Comparison of ENCODE assay signal across 8 mouse cellular contexts in the genomic region with DNA sequence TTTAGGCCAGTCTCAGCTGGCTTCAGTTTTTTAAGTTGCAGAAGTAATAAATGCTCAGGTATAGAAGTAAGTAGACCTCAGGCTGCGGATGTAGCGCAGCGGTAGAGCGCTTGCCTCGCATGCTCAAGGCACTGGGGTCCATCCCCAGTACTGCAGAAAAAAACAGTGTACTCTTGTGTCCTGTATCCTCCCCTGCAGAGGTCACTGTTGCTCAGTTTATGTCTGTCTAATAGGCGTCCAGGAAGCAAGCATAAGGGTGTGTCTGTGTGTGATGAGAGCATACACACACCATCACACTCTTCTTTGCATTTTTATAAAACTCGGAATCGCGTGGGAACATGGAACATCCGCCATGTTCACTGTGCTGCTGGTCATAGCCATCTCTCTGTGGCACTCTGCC. TPM values are rescaled to one million over a fixed set of nuclear protein-coding genes. Genes with fewer than 3 reads are reported as not detected.
A peak's percentile ranks its signal among the peaks of the same experiment; 100 is the strongest.
DNase-seq lines count a peak whose midpoint lies in the region; TF ChIP-seq lines count a peak whose summit lies in the region.

No protein-coding gene starts in this region.

- no peak for TF ChIP-seq POLR2A in heart, adult 2 months (IDR thresholded peaks at IDR 0.05; ENCODE audit: insufficient read depth, low read depth, low read length)
- TF ChIP-seq POLR2A in bone marrow, adult 2 months (IDR thresholded peaks at IDR 0.05; ENCODE audit: borderline replicate concordance, control insufficient read depth, low read depth, low read length) = no peak

- peak; percentile 78 for TF ChIP-seq CTCF in heart, adult 2 months (IDR thresholded peaks at IDR 0.05)
- peak; percentile 41 for TF ChIP-seq CTCF in bone marrow, adult 2 months (IDR thresholded peaks at IDR 0.05; ENCODE audit: control insufficient read depth, insufficient read depth, low read length)

- 67% methylated on average over 10 of the region's 10 CpGs for WGBS in heart, adult 2 months
- WGBS in bone marrow, adult 2 months = 68% methylated on average over 10 of the region's 10 CpGs

- H3K9ac ChIP-seq in heart, adult 2 months (ENCODE audit: low read depth, low read length) = no peak overlapping the region

- H3K36me3 ChIP-seq in heart, adult 2 months (ENCODE audit: control insufficient read depth, insufficient read depth, low read length) = peaks cover 3% of the 10 kb centered on the region; the same call in 1 of the 2 replicates

- intact Hi-C loops in heart, adult 2 months (cut with DNase I) = loop anchor here (2.0 kb wide), 2 partner anchors 17 to 33 kb away; a partner anchor contains a TSS
- intact Hi-C loops in heart, postnatal 36 days (cut with DNase I) = loop anchor here (1.0 to 5.0 kb wide), 4 partner anchors 21 to 87 kb away; no protein-coding TSS in a partner anchor

- H3K4me1 ChIP-seq in heart, adult 2 months (ENCODE audit: control insufficient read depth, insufficient read depth, low read length) = peaks cover 33% of the 10 kb centered on the region
- peaks cover 11% of the 10 kb centered on the region for H3K4me1 ChIP-seq in bone marrow, adult 2 months (ENCODE audit: control insufficient read depth, insufficient read depth, low read length)

- TF ChIP-seq EP300 in heart, adult 2 months (IDR thresholded peaks at IDR 0.05; ENCODE audit: insufficient read depth, low read depth, low read length) = peak; percentile 64; the same call in 1 of the 2 replicates

- no peak overlapping the region for H3K4me3 ChIP-seq in heart, adult 2 months
- no peak overlapping the region for H3K4me3 ChIP-seq in bone marrow, adult 2 months (replicated peaks; ENCODE audit: control insufficient read depth, low read depth, low read length)

- H3K27ac ChIP-seq in heart, adult 2 months = no peak overlapping the region
- H3K27ac ChIP-seq in bone marrow, adult 2 months (ENCODE audit: control insufficient read depth, insufficient read depth, low read depth, low read length, poor library complexity) = no peak overlapping the region

- DNase-seq in heart, adult 2 months = peak in 1 of 2 experiments; percentile 44
- no peak for DNase-seq in heart, postnatal 36 days
- DNase-seq in A20 (ENCODE audit: low read depth, low spot score) = peak; percentile 44
- peak; percentile 67 for DNase-seq in lung, postnatal 25 days (ENCODE audit: low spot score)
- no peak for DNase-seq in neural tube, embryonic 10.5 days (ENCODE audit: extremely low spot score, low spot score)
- DNase-seq in cerebellum, postnatal 36 days = no peak
- DNase-seq in ovary, postnatal 14 days (ENCODE audit: low spot score) = no peak

- no peaks in the 10 kb centered on the region for H3K27me3 ChIP-seq in heart, adult 2 months (ENCODE audit: control insufficient read depth, insufficient read depth, low read length)

- H3K79me2 ChIP-seq in heart, adult 2 months (replicated peaks; ENCODE audit: control insufficient read depth, insufficient read depth, low read length) = peaks cover 2% of the 10 kb centered on the region

RNA-seq across cellular contexts. Expression of a gene that starts 9.3 kb away (rescaled TPM):
- 10 to 100 TPM; 49.5 to 52.8 TPM for total RNA-seq in heart, adult 2 months (2021)
- 40.3 and 51.3 TPM in 2 replicates for polyA plus RNA-seq in heart, adult 2 months (2012; rRNA removed)
- total RNA-seq in heart, postnatal 36 days (2021) = 10 to 100 TPM; 47.2 to 49.1 TPM
- polyA plus RNA-seq in bone marrow, adult 2 months (2011; ENCODE audit: insufficient read depth, insufficient read length, low replicate concordance, missing spikeins) = 4.7 and 7.2 TPM in 2 replicates

RNA-seq across cellular contexts. Expression of a gene that starts 10.1 kb away (rescaled TPM):
- total RNA-seq in heart, adult 2 months (2021) = 10 to 100 TPM; 55.5 to 56.2 TPM
- 94.2 and 101 TPM in 2 replicates for polyA plus RNA-seq in heart, adult 2 months (2012; rRNA removed)
- total RNA-seq in heart, postnatal 36 days (2021) = 10 to 100 TPM; 54.1 to 61.3 TPM
- polyA plus RNA-seq in bone marrow, adult 2 months (2011; ENCODE audit: insufficient read depth, insufficient read length, low replicate concordance, missing spikeins) = 41.2 and 92.7 TPM in 2 replicates

RNA-seq across cellular contexts. Expression of a gene that starts 16.9 kb away (rescaled TPM):
- 10 to 100 TPM; 15.3 to 19.9 TPM for total RNA-seq in heart, adult 2 months (2021)
- 24.5 and 26.2 TPM in 2 replicates for polyA plus RNA-seq in heart, adult 2 months (2012; rRNA removed)
- total RNA-seq in heart, postnatal 36 days (2021) = 10 to 100 TPM; 17.8 to 19.3 TPM
- polyA plus RNA-seq in bone marrow, adult 2 months (2011; ENCODE audit: insufficient read depth, insufficient read length, low replicate concordance, missing spikeins) = 22.7 and 34.2 TPM in 2 replicates

RNA-seq across cellular contexts. Expression of a gene that starts 44.6 kb away (rescaled TPM):
- total RNA-seq in heart, adult 2 months (2021) = 10 to 100 TPM; 20.9 to 26.1 TPM
- 35.6 and 57.0 TPM in 2 replicates for polyA plus RNA-seq in heart, adult 2 months (2012; rRNA removed)
- 10 to 100 TPM; 21.3 to 22.8 TPM for total RNA-seq in heart, postnatal 36 days (2021)
- 186 and 343 TPM in 2 replicates for polyA plus RNA-seq in bone marrow, adult 2 months (2011; ENCODE audit: insufficient read depth, insufficient read length, low replicate concordance, missing spikeins)

RNA-seq across cellular contexts. Expression of a gene that starts 49.3 kb away (rescaled TPM):
- total RNA-seq in heart, adult 2 months (2021) = 10 to 100 TPM in 1 of 2 experiments, 1 to 10 TPM in 1; 8.6 to 12.1 TPM
- polyA plus RNA-seq in heart, adult 2 months (2012; rRNA removed) = 19.6 and 20.0 TPM in 2 replicates
- 10 to 100 TPM; 11.2 to 11.7 TPM for total RNA-seq in heart, postnatal 36 days (2021)
- 0.54 and 1.7 TPM in 2 replicates for polyA plus RNA-seq in bone marrow, adult 2 months (2011; ENCODE audit: insufficient read depth, insufficient read length, low replicate concordance, missing spikeins)

Comparison
In these comparisons a context has a peak if more than half of its experiments do, and no peak if none do; other contexts are left out.
1. DNase-seq: peak in A20 (single experiment) and lung, postnatal 25 days (single experiment); none in heart, postnatal 36 days (0 of 2), neural tube, embryonic 10.5 days (single experiment), cerebellum, postnatal 36 days (0 of 2) and ovary, postnatal 14 days (single experiment).